Comparison of ENCODE assay signal across 8 mouse cellular contexts in the genomic region with DNA sequence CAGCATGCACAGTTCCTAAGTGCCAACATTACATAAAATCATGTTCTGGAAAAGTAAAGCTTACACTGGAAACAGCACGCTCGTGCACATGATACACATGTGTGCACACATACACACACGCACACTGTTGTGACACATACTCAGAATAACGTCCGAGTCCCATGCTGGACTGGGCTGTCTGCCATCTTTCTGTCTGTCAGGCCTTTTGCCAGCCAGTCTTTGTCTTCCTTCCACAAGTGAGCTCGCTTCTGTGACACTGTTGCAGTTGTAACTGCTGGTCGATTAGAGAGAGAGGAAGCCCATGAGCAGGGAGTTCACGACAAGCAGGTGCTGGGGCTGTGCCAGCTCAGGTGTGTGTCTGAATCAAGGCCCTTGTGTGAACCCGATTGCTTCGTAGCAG. TPM values are rescaled to one million over a fixed set of nuclear protein-coding genes. Genes with fewer than 3 reads are reported as not detected.
A peak's percentile ranks its signal among the peaks of the same experiment; 100 is the strongest.
DNase-seq lines count a peak whose midpoint lies in the region; ATAC-seq lines count a peak whose summit lies in the region.

No protein-coding gene starts in this region.

- 75% methylated on average over 10 of the region's 10 CpGs for WGBS in kidney, embryonic 16.5 days
- WGBS in forebrain, embryonic 16.5 days, result 27% methylated on average over 10 of the region's 10 CpGs
- 74% methylated on average over 10 of the region's 10 CpGs for WGBS in intestine, embryonic 16.5 days

- H3K4me1 ChIP-seq in kidney, embryonic 16.5 days (ENCODE audit: insufficient read depth, low read length), result 0 out of 2 replicates have a peak, but pooled peaks cover 3% of the 10 kb centered on the region
- H3K4me1 ChIP-seq in forebrain, embryonic 16.5 days (replicated peaks; ENCODE audit: control insufficient read depth, insufficient read depth, low read length), result peaks cover 9% of the 10 kb centered on the region
- no peaks in the 10 kb centered on the region for H3K4me1 ChIP-seq in intestine, embryonic 16.5 days (ENCODE audit: control insufficient read depth, insufficient read depth, low read length)

- H3K27ac ChIP-seq in kidney, embryonic 16.5 days (ENCODE audit: low read length), result no peak overlapping the region
- no peak overlapping the region; the same call in 1 of the 2 replicates for H3K27ac ChIP-seq in forebrain, embryonic 16.5 days (ENCODE audit: low read length)
- no peak overlapping the region for H3K27ac ChIP-seq in intestine, embryonic 16.5 days (ENCODE audit: low read length)

- no peak overlapping the region for H3K4me3 ChIP-seq in kidney, embryonic 16.5 days (ENCODE audit: low read length)
- no peak overlapping the region for H3K4me3 ChIP-seq in forebrain, embryonic 16.5 days (replicated peaks; ENCODE audit: low read length)
- no peak overlapping the region for H3K4me3 ChIP-seq in intestine, embryonic 16.5 days (ENCODE audit: low read length)

- ATAC-seq in kidney, embryonic 16.5 days (ENCODE audit: low FRiP score, low TSS enrichment), result no peak
- peak; percentile 51 for ATAC-seq in forebrain, embryonic 16.5 days
- ATAC-seq in intestine, embryonic 16.5 days, result no peak

- H3K9me3 ChIP-seq in kidney, embryonic 16.5 days (ENCODE audit: low read length), result no peaks in the 10 kb centered on the region
- no peaks in the 10 kb centered on the region for H3K9me3 ChIP-seq in forebrain, embryonic 16.5 days (ENCODE audit: control insufficient read depth, low read length)
- H3K9me3 ChIP-seq in intestine, embryonic 16.5 days (ENCODE audit: control insufficient read depth, low read length), result no peaks in the 10 kb centered on the region

- H3K27me3 ChIP-seq in kidney, embryonic 16.5 days (ENCODE audit: insufficient read depth, low read length), result no peaks in the 10 kb centered on the region
- H3K27me3 ChIP-seq in forebrain, embryonic 16.5 days (replicated peaks; ENCODE audit: control insufficient read depth, insufficient read depth, low read length), result no peaks in the 10 kb centered on the region
- H3K27me3 ChIP-seq in intestine, embryonic 16.5 days (replicated peaks; ENCODE audit: control insufficient read depth, insufficient read depth, low read length), result no peaks in the 10 kb centered on the region

- peaks cover 15% of the 10 kb centered on the region; the same call in 1 of the 2 replicates for H3K36me3 ChIP-seq in kidney, embryonic 16.5 days (ENCODE audit: insufficient read depth, low read length)
- H3K36me3 ChIP-seq in forebrain, embryonic 16.5 days (ENCODE audit: control insufficient read depth, insufficient read depth), result no peaks in the 10 kb centered on the region; the same call in 1 of the 2 replicates
- no peaks in the 10 kb centered on the region for H3K36me3 ChIP-seq in intestine, embryonic 16.5 days (ENCODE audit: control insufficient read depth, insufficient read depth, low read length)

- H3K9ac ChIP-seq in kidney, embryonic 16.5 days (replicated peaks; ENCODE audit: low read length), result no peak overlapping the region
- no peak overlapping the region for H3K9ac ChIP-seq in forebrain, embryonic 16.5 days (replicated peaks; ENCODE audit: low read depth, low read length)
- H3K9ac ChIP-seq in intestine, embryonic 16.5 days (ENCODE audit: low read depth, low read length), result no peak overlapping the region

- no peak overlapping the region for H3K4me2 ChIP-seq in kidney, embryonic 16.5 days (replicated peaks; ENCODE audit: low read depth, low read length)
- no peak overlapping the region for H3K4me2 ChIP-seq in forebrain, embryonic 16.5 days (ENCODE audit: low read length)
- no peak overlapping the region for H3K4me2 ChIP-seq in intestine, embryonic 16.5 days (ENCODE audit: low read depth, low read length)

- peak; percentile 18 for DNase-seq in kidney, adult 9 months
- DNase-seq in adrenal gland, postnatal 36 days, result peak; percentile 62 to 73
- peak; percentile 27 to 70 for DNase-seq in layer of hippocampus, adult 18-20 months (ENCODE audit: low spot score in 2 of 2)
- DNase-seq in ovary, postnatal 36 days (ENCODE audit: low spot score), result no peak
- no peak for DNase-seq in spleen, adult 18-20 months

RNA-seq across cellular contexts. Expression of a gene that starts 57.3 kb away (rescaled TPM):
- polyA plus RNA-seq in kidney, embryonic 16.5 days (2015; fragmentation: Nextera tagmentation; extraction: Ambion mirVana), result 24.3 and 25.7 TPM in 2 replicates
- 10 to 100 TPM; 33.6 to 49.3 TPM for total RNA-seq in adrenal gland, postnatal 36 days (2021)
- 86.3 and 94.3 TPM in 2 replicates for polyA plus RNA-seq in forebrain, embryonic 16.5 days (2015; fragmentation: Nextera tagmentation; extraction: Ambion mirVana)
- 100 to 1,000 TPM; 151 to 158 TPM for total RNA-seq in layer of hippocampus, adult 18-20 months (2021)
- 10.5 and 13.1 TPM in 2 replicates for polyA plus RNA-seq in intestine, embryonic 16.5 days (2015; fragmentation: Nextera tagmentation; extraction: Ambion mirVana)

RNA-seq across cellular contexts. Expression of a gene that starts 57.6 kb away (rescaled TPM):
- 73.9 and 80.8 TPM in 2 replicates for polyA plus RNA-seq in kidney, embryonic 16.5 days (2015; fragmentation: Nextera tagmentation; extraction: Ambion mirVana)
- total RNA-seq in adrenal gland, postnatal 36 days (2021), result 10 to 100 TPM; 47.5 to 57.9 TPM
- 106 and 111 TPM in 2 replicates for polyA plus RNA-seq in forebrain, embryonic 16.5 days (2015; fragmentation: Nextera tagmentation; extraction: Ambion mirVana)
- 100 to 1,000 TPM; 113 TPM for total RNA-seq in layer of hippocampus, adult 18-20 months (2021)
- 66.9 and 69.4 TPM in 2 replicates for polyA plus RNA-seq in intestine, embryonic 16.5 days (2015; fragmentation: Nextera tagmentation; extraction: Ambion mirVana)

Comparison
In these comparisons a context has a peak if more than half of its experiments do, and no peak if none do; other contexts are left out.
1. DNase-seq: peak in kidney, adult 9 months (single experiment), adrenal gland, postnatal 36 days (2 of 2) and layer of hippocampus, adult 18-20 months (2 of 2); none in ovary, postnatal 36 days (single experiment) and spleen, adult 18-20 months (0 of 2).